Mouse (Mus musculus) intestine, postnatal 0 days (tissue): ENCODE measurements around the gene Ccl22. TPM values are rescaled to one million over a fixed set of nuclear protein-coding genes. Genes with fewer than 3 reads are reported as not detected.

Source experiments
- ATAC-seq: fragments of 200-750 bp; cut with Nextera tagmentation; 2 replicates; pipeline ENCODE4 v1.8.0; 2017; ENCODE audit warnings: mild to moderate bottlenecking, moderate TSS enrichment, moderate library complexity
- H3K27ac ChIP-seq: fragments of 300-500 bp; sonication (generic); 2 replicates; pipeline ENCODE4 v1.5.1; 2014; ENCODE audit warnings: mild to moderate bottlenecking, low read depth, low read length, moderate library complexity
- H3K27me3 ChIP-seq: fragments of 300-500 bp; sonication (generic); replicated peaks from 2 replicates; pipeline ENCODE4 v1.6.1; 2014; ENCODE audit warnings: low read length, mixed read lengths; ENCODE audit not compliant: control insufficient read depth, insufficient read depth
- H3K36me3 ChIP-seq: fragments of 300-500 bp; sonication (generic); 2 replicates; pipeline ENCODE4 v1.6.1; 2014; ENCODE audit warnings: mild to moderate bottlenecking, moderate library complexity; ENCODE audit not compliant: control insufficient read depth, insufficient read depth
- H3K4me1 ChIP-seq: fragments of 300-500 bp; sonication (generic); replicated peaks from 2 replicates; pipeline ENCODE4 v1.6.1; 2014; ENCODE audit warnings: antibody characterized with exemption, low read length, mixed read lengths; ENCODE audit not compliant: control insufficient read depth, insufficient read depth
- H3K4me2 ChIP-seq: fragments of 300-500 bp; sonication (generic); replicated peaks from 2 replicates; pipeline ENCODE4 v1.6.1; 2014; ENCODE audit warnings: low read depth, mild to moderate bottlenecking, moderate library complexity
- H3K4me3 ChIP-seq: fragments of 300-500 bp; sonication (generic); 2 replicates; pipeline ENCODE4 v1.5.1; 2014; ENCODE audit warnings: low read depth, low read length
- H3K9ac ChIP-seq: fragments of 300-500 bp; sonication (generic); 2 replicates; pipeline ENCODE4 v1.6.1; 2014; ENCODE audit warnings: mild to moderate bottlenecking, low read depth, low read length
- H3K9me3 ChIP-seq: fragments of 300-500 bp; sonication (generic); 2 replicates; pipeline ENCODE4 v1.6.1; 2016; ENCODE audit warnings: mixed run types; ENCODE audit not compliant: control insufficient read depth
- CTCF ChIP-seq: sonication (generic); IDR thresholded peaks from 2 replicates; pipeline ENCODE4 v1.5.1; 2016; ENCODE audit warnings: low read depth, mild to moderate bottlenecking, control low read depth, antibody characterized with exemption, moderate library complexity
- WGBS: fragments of 180-500 bp; shearing (Covaris S2); extraction: QIAGEN DNeasy Blood & Tissue Kit; methylation state at CpG from one replicate; pipeline ENCODE4 v1.1.7; 2014; 5-methylcytosine and 5-hydroxymethylcytosine counted together
- polyA plus RNA-seq: library from polyadenylated mRNA; unstranded; fragments of >200 nt; fragmentation: Nextera tagmentation; extraction: Ambion mirVana; gene quantifications from 2 replicates; pipeline ENCODE4 v1.2.1, GENCODE M21; 2015

Ccl22 gene
- polyA plus RNA-seq, 1 experiment from 2014 or later = 0.05 TPM

DNA sequence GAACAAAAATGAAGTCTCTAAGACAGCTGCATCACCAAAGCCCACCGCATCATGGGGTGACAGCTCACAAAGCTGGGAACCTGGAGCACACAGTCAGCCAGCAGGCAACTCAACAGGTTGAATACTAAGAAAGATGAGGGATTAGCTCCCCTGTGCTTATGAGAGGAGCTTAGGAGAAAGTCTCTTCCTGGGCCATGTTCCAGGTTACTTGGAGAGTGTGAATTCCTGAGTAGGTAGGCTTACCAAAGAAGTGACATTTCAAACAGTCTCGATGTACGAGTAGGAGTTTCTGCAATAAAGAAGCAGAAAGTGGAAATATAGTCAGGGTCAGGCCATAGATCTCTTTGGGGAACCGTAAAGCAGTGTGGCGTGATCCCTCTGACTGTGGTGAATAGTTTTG lies 906 bp upstream of the Ccl22 start:
- no peaks in the 10 kb centered on the region for H3K27me3 ChIP-seq
- no peak overlapping the region for H3K27ac ChIP-seq
- H3K9ac ChIP-seq = no peak overlapping the region
- no peaks in the 10 kb centered on the region for H3K9me3 ChIP-seq
- 89% methylated on average over 5 of the region's 5 CpGs for WGBS
- no peak for ATAC-seq
- H3K4me1 ChIP-seq = no peaks in the 10 kb centered on the region
- H3K4me3 ChIP-seq = no peak overlapping the region
- H3K36me3 ChIP-seq = no peaks in the 10 kb centered on the region
- H3K4me2 ChIP-seq = no peak overlapping the region
- TF ChIP-seq CTCF = no peak

DNA sequence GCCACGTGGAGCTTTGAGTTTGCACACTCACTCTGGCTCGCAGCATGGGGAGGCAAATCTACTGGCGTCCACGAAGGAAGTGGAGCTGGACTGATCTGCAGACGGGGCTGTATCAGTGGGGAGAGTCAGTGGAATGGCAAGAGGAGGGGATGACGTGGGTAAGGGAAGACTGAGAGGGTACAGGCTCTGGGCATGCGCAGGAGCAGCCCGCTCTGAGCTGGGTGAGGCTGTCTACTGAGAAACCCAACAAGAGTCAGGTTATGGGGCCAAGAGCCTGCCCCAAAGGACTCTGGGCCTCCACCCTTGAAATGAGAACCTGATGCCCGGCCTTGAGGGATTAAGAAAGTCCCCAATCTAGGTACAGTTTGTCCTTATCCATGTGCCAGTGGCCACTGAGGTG lies 418 bp upstream of the Ccl22 start:
- no peak overlapping the region for H3K4me3 ChIP-seq
- no peak overlapping the region for H3K4me2 ChIP-seq
- TF ChIP-seq CTCF = no peak
- H3K36me3 ChIP-seq = no peaks in the 10 kb centered on the region
- no peaks in the 10 kb centered on the region for H3K27me3 ChIP-seq
- no peak overlapping the region for H3K27ac ChIP-seq
- no peaks in the 10 kb centered on the region for H3K4me1 ChIP-seq
- WGBS = 83% methylated on average over 9 of the region's 9 CpGs
- H3K9me3 ChIP-seq = no peaks in the 10 kb centered on the region
- no peak overlapping the region for H3K9ac ChIP-seq
- no peak for ATAC-seq

DNA sequence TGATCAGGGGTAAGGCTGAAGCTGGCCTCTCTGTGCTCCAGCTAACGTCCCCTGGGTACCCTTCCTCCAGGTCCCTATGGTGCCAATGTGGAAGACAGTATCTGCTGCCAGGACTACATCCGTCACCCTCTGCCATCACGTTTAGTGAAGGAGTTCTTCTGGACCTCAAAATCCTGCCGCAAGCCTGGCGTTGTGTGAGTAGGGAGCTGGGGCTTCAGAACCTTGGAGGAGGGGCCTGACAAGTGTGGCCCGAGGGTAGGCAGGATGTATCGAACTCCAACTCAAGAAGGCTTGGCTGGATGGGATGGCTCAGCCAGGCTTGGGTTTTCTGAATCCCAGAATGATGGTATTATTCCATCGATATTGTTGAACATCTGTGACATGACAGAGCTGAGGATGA lies 1.4 kb downstream of the Ccl22 start:
- Histone ChIP-seq H3K36me3 (no peaks in the 10 kb centered on the region), H3K4me2 (no peak overlapping the region), H3K9me3 (no peaks in the 10 kb centered on the region), H3K9ac (no peak overlapping the region), H3K27ac (no peak overlapping the region), H3K4me1 (no peaks in the 10 kb centered on the region), H3K27me3 (no peaks in the 10 kb centered on the region), H3K4me3 (no peak overlapping the region)
- no peak for ATAC-seq
- 82% methylated on average over 8 of the region's 8 CpGs for WGBS
- no peak for TF ChIP-seq CTCF

DNA sequence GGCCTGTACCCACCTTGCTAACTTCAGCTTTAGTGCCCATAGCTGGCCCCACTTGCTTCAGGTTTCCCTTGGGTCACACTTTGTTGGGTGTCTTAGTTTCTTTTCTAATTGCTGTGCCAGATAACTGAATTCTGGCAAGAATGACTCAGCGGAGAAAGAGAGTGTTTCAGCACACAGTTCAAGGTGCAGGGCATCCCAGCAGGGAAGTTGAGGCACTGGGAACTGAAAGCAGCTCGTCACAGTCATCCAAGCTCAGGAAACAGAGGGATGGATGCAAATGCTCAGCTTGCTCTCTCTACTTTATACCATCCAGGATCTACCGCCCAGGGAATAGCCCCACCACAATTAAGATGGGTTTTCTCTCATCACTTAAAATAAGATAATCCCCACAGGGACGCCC lies 3.0 kb downstream of the Ccl22 start:
- Histone ChIP-seq H3K27ac (no peak overlapping the region), H3K4me2 (no peak overlapping the region), H3K27me3 (no peaks in the 10 kb centered on the region), H3K9me3 (no peaks in the 10 kb centered on the region), H3K36me3 (no peaks in the 10 kb centered on the region), H3K4me1 (no peaks in the 10 kb centered on the region), H3K9ac (no peak overlapping the region), H3K4me3 (no peak overlapping the region)
- TF ChIP-seq CTCF = no peak
- ATAC-seq = no peak
- WGBS = 61% methylated on average over 4 of the region's 4 CpGs

DNA sequence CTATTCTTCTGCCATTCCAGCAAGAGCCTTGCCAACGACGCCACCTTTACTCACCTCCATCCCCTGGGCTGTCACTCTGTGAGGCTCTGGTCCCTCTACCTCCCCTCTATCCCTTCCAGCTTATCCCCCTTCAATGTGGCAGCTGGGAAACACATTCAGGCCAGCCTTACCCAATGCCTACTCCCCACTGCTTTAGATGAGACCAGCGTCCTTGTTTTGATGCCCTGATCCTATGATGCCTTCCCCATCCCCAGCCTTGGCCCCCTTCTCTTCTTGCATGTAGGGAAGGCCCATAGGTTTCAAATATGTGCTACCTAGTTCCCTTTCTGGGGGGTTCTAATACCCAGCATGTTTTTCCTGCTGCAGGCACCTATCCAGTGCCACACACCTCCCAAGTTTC lies 4.6 kb downstream of the Ccl22 start:
- no peak overlapping the region for H3K4me2 ChIP-seq
- H3K9me3 ChIP-seq = no peaks in the 10 kb centered on the region
- no peak overlapping the region for H3K27ac ChIP-seq
- no peaks in the 10 kb centered on the region for H3K4me1 ChIP-seq
- H3K9ac ChIP-seq = no peak overlapping the region
- no peak overlapping the region for H3K4me3 ChIP-seq
- no peak for TF ChIP-seq CTCF
- no peak for ATAC-seq
- no peaks in the 10 kb centered on the region for H3K27me3 ChIP-seq
- WGBS = 87% methylated on average over 3 of the region's 3 CpGs
- H3K36me3 ChIP-seq = no peaks in the 10 kb centered on the region

DNA sequence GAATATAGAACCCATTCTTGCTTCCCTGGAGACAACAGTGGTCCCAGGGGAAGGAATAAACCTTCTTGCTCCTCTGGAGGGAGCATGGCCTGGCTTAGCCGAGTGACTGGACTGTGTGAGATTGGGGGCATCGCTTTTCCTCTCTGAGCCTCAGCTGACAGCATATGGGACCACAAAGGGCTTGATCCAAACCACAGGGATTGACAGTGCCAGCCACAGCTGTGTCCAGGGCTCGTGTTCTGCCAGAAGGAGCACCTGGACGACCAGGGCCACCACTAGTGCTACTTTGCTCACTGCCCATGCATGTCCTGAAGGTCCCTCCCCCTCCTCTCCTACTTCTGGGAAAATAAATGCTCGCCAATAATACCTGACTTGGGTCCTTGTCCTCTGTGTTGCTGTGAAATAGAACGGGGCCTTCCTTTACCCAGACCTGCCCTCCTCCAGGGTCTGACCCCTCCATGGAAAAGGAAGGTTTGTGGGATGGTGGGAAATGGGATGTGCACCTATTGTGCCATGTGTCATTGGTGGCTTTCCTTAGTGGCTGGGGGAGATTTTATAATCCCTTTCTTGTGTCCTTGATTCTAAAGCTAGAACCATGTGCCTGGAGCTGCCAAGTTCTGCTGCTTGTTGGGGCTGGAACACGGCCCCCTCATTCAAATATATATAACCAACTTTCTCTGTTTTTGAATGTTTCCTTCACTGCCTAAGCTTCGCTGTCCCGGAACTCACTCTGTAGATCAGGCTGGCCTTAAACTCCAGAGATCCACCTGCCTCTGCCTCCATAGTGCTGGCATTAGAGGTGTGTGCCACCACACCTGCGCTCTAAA lies 5.8 kb downstream of the Ccl22 start:
- TF ChIP-seq CTCF = no peak
- Histone ChIP-seq H3K36me3 (no peaks in the 10 kb centered on the region), H3K9me3 (no peaks in the 10 kb centered on the region), H3K9ac (no peak overlapping the region), H3K4me1 (no peaks in the 10 kb centered on the region), H3K4me2 (no peak overlapping the region), H3K4me3 (no peak overlapping the region), H3K27ac (no peak overlapping the region), H3K27me3 (no peaks in the 10 kb centered on the region)
- WGBS = 88% methylated on average over 10 of the region's 10 CpGs
- ATAC-seq = no peak

DNA sequence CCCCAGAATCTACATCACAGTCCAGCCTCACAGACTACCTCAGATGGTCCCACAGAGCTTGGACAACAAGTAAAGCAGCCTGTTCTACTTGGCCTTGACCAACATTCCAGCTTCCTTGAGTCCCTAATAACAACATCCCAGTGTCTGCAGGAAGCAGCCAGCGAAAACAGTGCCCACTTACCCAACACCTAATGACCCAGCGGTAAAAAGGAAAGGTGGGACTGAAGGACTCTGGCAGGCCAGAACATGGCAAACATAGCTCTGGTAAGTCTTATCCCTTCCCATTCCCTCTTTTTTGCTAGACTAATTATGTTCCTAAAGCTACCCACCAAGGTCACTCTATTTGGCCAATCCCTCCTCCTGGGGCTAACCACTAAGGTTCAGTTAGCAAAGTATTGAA lies 8.6 kb downstream of the Ccl22 start:
- no peak overlapping the region for H3K4me3 ChIP-seq
- H3K27ac ChIP-seq = no peak overlapping the region
- H3K4me1 ChIP-seq = no peaks in the 10 kb centered on the region
- no peak for ATAC-seq
- WGBS = 91% methylated on average over 2 of the region's 2 CpGs
- H3K36me3 ChIP-seq = no peaks in the 10 kb centered on the region
- H3K9ac ChIP-seq = no peak overlapping the region
- no peak overlapping the region for H3K4me2 ChIP-seq
- TF ChIP-seq CTCF = no peak
- no peaks in the 10 kb centered on the region for H3K27me3 ChIP-seq
- H3K9me3 ChIP-seq = no peaks in the 10 kb centered on the region
